Mouse (Mus musculus) heart, postnatal 10 days (tissue): ENCODE results near the gene Kcnmb4. TPM values are rescaled to one million over a fixed set of nuclear protein-coding genes. Genes with fewer than 3 reads are reported as not detected.

ENCODE experiments used
- DNase-seq, 2 experiments: peaks; one replicate each; pipeline ENCODE4 v3.0.0; 2021
- intact Hi-C: fragments of 180-260 bp; cut with DNase I; formaldehyde crosslinking; loops from one replicate; pipeline ENCODE4 v1.15.1; 2025
- total RNA-seq, 2 experiments: library from RNA; stranded (reverse); gene quantifications; 2 replicates each; pipeline ENCODE4 v1.2.3; 2021

Gene Kcnmb4
- total RNA-seq, 2 experiments from 2014 or later = 2.0 to 2.7 TPM

- DNase-seq = no peak
- intact Hi-C loops = no loop called here
Observed at GRCm38 (mm10) chr10:116458786-116459185, 14.9 kb downstream of the Kcnmb4 start.

DNA sequence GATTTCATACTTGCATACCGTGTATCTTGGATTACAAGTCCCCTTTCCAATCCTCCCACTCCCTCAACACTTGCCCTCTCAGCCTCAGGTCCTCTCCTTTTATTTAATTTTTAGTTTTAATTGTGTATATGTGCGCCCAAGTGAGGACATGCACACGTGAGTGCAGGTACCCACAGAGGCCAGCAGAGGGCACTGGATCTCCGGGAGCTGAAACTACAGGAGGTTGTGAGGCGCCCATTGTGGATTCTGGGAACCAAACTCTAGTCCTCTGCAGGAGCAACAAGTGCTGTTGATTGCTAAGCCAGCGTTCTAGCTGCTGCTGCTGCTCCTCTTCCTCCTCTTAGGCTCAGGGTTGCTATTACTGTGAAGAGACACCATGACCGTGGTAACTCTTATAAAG is 20.9 kb downstream of the Kcnmb4 start:
- intact Hi-C loops = no loop called here
- no peak for DNase-seq

- peak; percentile 11 to 13 for DNase-seq
Observed at GRCm38 (mm10) chr10:116450621-116451020, 23.1 kb downstream of the Kcnmb4 start.

GRCm38 (mm10) chr10:116448166-116448565 is 25.5 kb downstream of the Kcnmb4 start:
- intact Hi-C loops = no loop called here
- no peak for DNase-seq

More at GRCm38 (mm10) chr10:116450621-116451020, 23.1 kb downstream of the Kcnmb4 start:
- intact Hi-C loops = no loop called here

GRCm38 (mm10) chr10:116447176-116447575 is 26.5 kb downstream of the Kcnmb4 start:
- DNase-seq = no peak
- intact Hi-C loops = no loop called here

DNA sequence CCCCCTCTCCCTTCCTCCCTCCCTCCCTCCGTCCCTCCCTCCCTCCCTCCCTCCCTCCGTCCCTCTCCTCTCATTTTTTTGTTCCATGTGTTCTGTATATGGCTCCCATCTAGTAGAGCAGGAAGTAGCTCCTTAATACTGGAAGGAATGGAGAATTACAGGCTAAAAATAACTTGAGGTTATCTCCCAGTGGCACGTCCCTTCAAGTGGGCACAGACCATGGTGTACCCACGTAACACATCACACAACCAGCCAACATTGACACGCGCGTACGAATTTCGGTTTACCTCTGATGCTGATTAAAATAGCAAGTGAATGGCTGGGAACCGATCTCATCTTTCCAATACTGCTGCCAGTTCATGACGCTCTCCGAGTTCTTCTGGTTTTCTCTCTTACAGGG is 27.6 kb downstream of the Kcnmb4 start:
- no peak for DNase-seq

DNA sequence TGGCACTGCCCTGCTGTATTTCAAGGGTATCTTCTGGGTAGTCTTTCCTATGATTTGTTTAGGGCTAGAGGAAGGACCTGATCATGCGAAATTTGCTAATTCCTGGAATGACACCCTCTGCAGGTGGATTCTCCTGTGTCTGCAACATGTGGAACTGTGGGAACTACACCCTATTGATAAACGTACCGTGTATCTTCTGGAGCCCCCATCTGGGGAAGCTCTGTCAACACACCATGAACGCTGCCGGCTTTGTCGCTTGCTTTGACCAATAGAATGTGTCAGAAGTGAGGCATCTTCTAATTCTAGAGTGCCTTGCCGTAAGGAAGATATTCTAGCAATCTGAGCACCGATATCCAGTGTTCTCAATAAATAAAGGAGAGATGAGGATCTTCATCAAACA is 28.9 kb downstream of the Kcnmb4 start:
- intact Hi-C loops = no loop called here
- DNase-seq = no peak

More for the DNA sequence above, 27.6 kb downstream of the Kcnmb4 start:
- intact Hi-C loops = no loop called here

DNA sequence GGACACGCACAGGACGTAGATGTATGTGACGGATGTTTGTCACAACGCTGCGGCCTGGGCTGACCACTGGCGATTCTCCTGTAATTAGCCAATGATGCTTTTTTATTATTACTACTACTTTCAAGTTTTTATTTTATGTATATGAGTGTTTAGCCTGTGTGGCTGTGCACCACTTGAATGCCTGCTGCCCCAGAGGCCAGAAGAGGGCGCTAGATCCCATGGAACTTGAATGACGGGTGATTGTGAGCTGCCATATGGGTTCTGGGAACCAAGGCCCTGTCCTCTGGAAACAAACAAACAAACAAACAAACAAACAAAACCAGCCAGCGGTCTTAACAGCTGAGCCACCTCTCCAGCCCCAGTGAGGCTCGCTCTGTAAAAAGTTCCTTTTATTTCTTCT is 29.3 kb downstream of the Kcnmb4 start:
- DNase-seq = no peak
- intact Hi-C loops = no loop called here

- intact Hi-C loops = no loop called here
- no peak for DNase-seq
Observed at GRCm38 (mm10) chr10:116440946-116441345, 32.7 kb downstream of the Kcnmb4 start.

- intact Hi-C loops = no loop called here
- no peak for DNase-seq
Observed at GRCm38 (mm10) chr10:116440088-116440487, 33.6 kb downstream of the Kcnmb4 start.

DNA sequence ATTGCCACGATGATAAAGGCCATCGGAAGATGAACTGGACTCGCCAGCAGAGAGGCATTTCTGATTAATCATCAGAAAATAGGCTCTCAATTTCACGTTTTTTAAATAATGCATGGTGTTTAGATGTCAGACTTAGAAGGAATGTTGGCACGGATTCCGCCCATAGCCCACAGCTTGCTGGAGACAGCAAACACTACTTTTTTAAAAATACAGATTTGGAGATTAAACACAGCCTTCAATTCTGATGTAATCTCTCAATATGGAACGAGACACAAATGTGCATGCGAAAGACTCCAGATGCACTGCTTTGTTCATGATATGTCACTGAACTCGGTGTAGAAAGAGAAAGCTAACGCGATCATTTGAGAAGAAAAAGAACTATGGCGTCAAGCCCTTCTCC is 38.2 kb downstream of the Kcnmb4 start:
- DNase-seq = no peak

DNA sequence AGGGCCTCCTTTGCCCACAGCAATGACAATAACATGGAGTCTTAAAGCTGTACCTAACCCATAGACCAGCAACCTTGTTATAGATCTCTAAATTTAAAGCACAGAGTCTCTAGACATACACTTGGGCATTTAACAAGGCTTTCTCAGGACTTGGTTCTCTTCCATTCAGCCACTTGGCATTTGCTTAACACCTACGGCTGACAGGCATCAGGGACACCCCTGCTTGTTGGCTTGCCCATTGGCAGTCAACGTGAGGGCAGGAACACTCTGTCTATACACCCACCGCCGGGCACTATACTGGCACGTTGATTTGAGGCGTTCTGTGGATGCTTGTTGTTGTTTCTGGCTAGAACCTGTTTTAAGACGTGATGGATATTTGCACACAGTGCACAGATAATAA is 41.3 kb downstream of the Kcnmb4 start:
- DNase-seq = peak; percentile 9 to 14

More for the DNA sequence above, 38.2 kb downstream of the Kcnmb4 start:
- intact Hi-C loops = no loop called here

GRCm38 (mm10) chr10:116428026-116428780 is 45.5 kb downstream of the Kcnmb4 start:
- intact Hi-C loops = no loop called here
- no peak for DNase-seq

More for the DNA sequence above, 41.3 kb downstream of the Kcnmb4 start:
- intact Hi-C loops = no loop called here

- intact Hi-C loops = no loop called here
- DNase-seq = no peak
Observed at GRCm38 (mm10) chr10:116426176-116426575, 47.5 kb downstream of the Kcnmb4 start.

DNA sequence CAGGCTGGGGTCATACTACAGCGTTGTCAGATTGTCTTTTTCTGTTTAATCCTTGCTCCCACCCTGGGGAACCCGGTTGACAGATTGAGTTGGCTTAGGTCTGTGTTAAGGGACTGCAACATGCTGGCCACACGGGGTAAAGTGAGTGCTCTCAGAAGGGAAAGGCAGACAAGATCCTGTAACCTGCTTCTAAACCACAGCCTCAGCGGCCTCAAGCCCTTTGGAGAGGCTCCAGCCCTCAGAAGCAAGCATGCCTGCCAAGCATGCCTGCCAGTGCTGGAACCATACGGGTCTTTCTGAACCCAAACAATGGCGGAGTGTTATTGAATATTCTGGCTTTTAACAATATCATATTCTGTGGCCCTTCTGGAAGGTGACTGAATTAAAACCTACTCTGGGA is 48.8 kb downstream of the Kcnmb4 start:
- intact Hi-C loops = no loop called here
- DNase-seq = no peak

DNA sequence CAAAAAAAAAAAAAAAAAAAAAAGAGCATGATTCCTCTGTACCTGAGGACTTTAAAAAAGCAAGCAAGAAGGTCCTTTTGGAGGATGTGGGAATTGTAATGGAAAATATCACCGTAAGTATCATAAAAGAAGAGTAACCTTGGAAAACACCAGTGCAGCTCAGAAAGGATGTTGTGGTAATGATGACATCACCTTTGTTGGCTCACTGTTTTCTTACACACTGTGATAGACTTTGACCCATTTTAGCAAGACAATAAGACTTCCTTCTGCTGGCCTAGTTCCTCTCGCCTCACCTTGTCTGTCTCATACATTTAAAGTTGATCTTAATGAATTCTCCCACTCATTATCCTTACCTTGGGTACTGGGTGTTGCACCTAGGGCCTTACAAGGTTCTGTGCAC is 51.1 kb downstream of the Kcnmb4 start:
- no peak for DNase-seq
- intact Hi-C loops = no loop called here

DNA sequence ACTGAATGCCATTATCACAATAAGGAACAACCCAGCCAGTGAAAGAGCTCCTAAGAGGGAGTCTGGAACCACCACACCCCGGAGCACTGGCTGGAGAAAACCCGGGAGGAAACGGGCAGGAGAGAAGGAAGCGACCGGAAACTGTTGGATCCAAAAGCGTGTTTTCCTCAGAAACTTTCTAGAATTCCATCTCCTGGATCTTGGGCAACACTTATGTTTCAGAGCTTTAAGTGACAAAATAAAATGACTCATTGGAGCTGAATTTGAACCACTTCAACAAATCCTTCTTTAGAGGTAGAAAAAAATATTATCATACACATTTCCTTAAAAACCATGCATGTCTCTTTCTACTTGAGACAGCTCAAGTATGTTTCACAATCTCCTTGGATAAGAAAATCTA is 52.7 kb downstream of the Kcnmb4 start:
- DNase-seq = no peak
- intact Hi-C loops = no loop called here

- intact Hi-C loops = no loop called here
- DNase-seq = no peak
Observed at GRCm38 (mm10) chr10:116418121-116418726, 55.5 kb downstream of the Kcnmb4 start.

DNA sequence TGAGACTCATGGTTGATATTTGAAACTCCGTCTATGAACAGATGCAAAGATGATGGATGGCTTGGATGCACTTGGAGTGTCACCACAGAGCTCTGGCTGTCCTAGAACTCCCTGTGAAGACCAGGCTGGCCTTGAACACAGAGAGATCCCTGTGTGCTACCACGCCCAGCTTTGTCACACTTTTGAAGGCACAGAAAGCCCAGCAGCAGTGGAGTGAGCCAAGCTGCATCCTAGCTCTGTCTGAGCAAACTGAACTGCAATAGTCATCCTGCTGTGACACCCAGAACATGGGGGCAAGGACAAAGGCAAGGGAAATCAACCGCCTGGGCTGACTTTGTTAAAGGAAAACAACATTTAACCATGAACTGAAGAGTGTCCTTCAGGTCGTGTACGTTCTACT is 57.0 kb downstream of the Kcnmb4 start:
- DNase-seq = no peak
- intact Hi-C loops = no loop called here

DNA sequence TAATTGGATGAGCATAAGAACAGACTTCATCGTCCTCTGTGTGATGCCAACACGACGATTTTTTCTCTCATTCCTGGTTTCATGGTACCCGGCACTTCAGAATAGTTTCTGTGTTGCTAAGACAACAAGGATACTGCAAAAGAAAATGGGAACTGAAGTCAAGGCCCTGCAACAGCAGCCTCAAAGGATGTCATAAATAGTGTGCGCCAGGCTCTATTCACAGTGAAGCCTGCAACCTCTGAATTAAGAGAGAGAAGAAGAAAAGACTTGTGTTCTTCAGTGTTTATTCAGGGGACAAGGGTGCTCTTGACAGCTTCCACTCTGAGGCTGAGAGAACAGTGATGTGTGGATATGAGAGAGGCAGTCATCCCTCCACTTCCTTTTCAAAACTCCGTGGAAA is 57.5 kb downstream of the Kcnmb4 start:
- no peak for DNase-seq
- intact Hi-C loops = no loop called here

- intact Hi-C loops = no loop called here
- no peak for DNase-seq
Observed at GRCm38 (mm10) chr10:116410826-116411225, 62.9 kb downstream of the Kcnmb4 start.

DNA sequence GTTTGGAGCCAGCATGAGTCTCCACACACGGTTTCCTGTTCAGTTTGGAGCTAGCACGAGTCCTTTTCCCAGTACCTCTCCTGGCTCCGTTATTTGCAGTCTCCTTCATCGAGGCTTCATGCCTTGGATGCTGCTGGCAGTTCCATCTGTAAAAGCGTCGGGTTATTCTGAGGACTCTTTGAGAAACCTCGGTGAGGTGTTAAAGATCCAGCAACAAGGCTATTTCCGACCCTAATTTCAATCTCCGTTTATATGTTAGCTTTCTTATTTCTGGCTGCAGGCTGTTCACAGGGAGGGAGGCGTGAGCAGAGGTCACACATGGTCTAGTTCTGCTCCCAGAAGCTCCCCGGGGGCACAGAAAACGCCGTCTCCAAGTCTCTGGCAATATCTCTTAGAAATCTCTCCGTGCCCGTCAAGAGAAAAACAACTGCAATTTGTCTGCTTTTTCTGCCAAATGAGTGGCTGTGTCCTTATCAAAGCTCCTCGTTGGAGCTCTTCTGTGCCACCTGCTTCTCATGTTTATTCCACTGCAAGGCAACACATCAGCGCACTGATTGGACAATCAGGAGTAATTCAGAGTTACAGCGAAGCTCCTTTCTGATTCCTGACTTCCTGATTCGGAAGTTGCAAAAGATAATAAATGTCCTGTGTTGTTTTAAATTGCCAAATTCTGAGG is 65.9 kb downstream of the Kcnmb4 start:
- no peak for DNase-seq
- intact Hi-C loops = no loop called here
